Mouse (Mus musculus): ENCODE results near the gene Spata33.
"Not testable (repeated sequence)": the region's sequence is repeated elsewhere in the genome, so short reads cannot be mapped to it uniquely, and the experiment has no call there.

The Spata33 gene

GRCm38 (mm10) chr8:123233300-123233699 is 20.7 kb downstream of the Spata33 start:
- DNase-seq (ENCODE audit: low spot score in 2 of 2): no peak

- DNase-seq (ENCODE audit: low spot score in 2 of 2): no peak
Measured at GRCm38 (mm10) chr8:123233760-123234159, 21.1 kb downstream of the Spata33 start.

GRCm38 (mm10) chr8:123234918-123235519 is 22.4 kb downstream of the Spata33 start:
- DNase-seq (ENCODE audit: low spot score in 2 of 2): no peak

GRCm38 (mm10) chr8:123235520-123236497 is 23.2 kb downstream of the Spata33 start, which contains the start of gene Spata2l:
TSS of gene Spata2l (minus strand) at chr8:123236233.
- peak; percentile 80 to 89 for DNase-seq (ENCODE audit: low spot score in 2 of 2)

GRCm38 (mm10) chr8:123239398-123239797 is 26.8 kb downstream of the Spata33 start:
- DNase-seq (ENCODE audit: low spot score in 2 of 2): no peak

- no peak for DNase-seq (ENCODE audit: low spot score in 2 of 2)
Measured at GRCm38 (mm10) chr8:123242107-123242923, 29.7 kb downstream of the Spata33 start.

GRCm38 (mm10) chr8:123243053-123243452 is 30.4 kb downstream of the Spata33 start:
- DNase-seq (ENCODE audit: low spot score in 2 of 2): no peak

- DNase-seq (ENCODE audit: low spot score in 2 of 2): no peak
Measured at GRCm38 (mm10) chr8:123244382-123244781, 31.8 kb downstream of the Spata33 start.

- DNase-seq (ENCODE audit: low spot score in 2 of 2): no peak
Measured at GRCm38 (mm10) chr8:123245543-123245942, 32.9 kb downstream of the Spata33 start.

- DNase-seq (ENCODE audit: low spot score in 2 of 2): no peak
Measured at GRCm38 (mm10) chr8:123247748-123248147, 35.1 kb downstream of the Spata33 start.

- DNase-seq (ENCODE audit: low spot score in 2 of 2): no peak
Measured at GRCm38 (mm10) chr8:123248596-123248995, 36.0 kb downstream of the Spata33 start.

- no peak for DNase-seq (ENCODE audit: low spot score in 2 of 2)
Measured at GRCm38 (mm10) chr8:123250940-123251339, 38.3 kb downstream of the Spata33 start.

GRCm38 (mm10) chr8:123252925-123253324 is 40.3 kb downstream of the Spata33 start:
- no peak for DNase-seq (ENCODE audit: low spot score in 2 of 2)

GRCm38 (mm10) chr8:123253451-123254098 is 40.9 kb downstream of the Spata33 start:
- no peak for DNase-seq (ENCODE audit: low spot score in 2 of 2)

GRCm38 (mm10) chr8:123254099-123254885 is 41.7 kb downstream of the Spata33 start, which contains the start of the genes Zfp276 and Vps9d1:
TSS of gene Zfp276 (plus strand) at chr8:123254195.
TSS of gene Vps9d1 (minus strand) at chr8:123254348.
- DNase-seq (ENCODE audit: low spot score in 2 of 2): peak; percentile 67 to 75

GRCm38 (mm10) chr8:123255170-123255569 is 42.5 kb downstream of the Spata33 start:
- DNase-seq (ENCODE audit: low spot score in 2 of 2): no peak

- DNase-seq (ENCODE audit: low spot score in 2 of 2): no peak
Measured at GRCm38 (mm10) chr8:123257114-123257513, 44.5 kb downstream of the Spata33 start.

GRCm38 (mm10) chr8:123257593-123257992 is 45.0 kb downstream of the Spata33 start:
- DNase-seq (ENCODE audit: low spot score in 2 of 2): not testable (repeated sequence)

- DNase-seq (ENCODE audit: low spot score in 2 of 2): no peak
Measured at GRCm38 (mm10) chr8:123267926-123268656, 55.5 kb downstream of the Spata33 start.

- no peak for DNase-seq (ENCODE audit: low spot score in 2 of 2)
Measured at GRCm38 (mm10) chr8:123271147-123271546, 58.5 kb downstream of the Spata33 start.
